Mouse (Mus musculus) embryonic facial prominence, embryonic 13.5 days (tissue): ENCODE measurements around the gene Defb36. TPM values are rescaled to one million over a fixed set of nuclear protein-coding genes. Genes with fewer than 3 reads are reported as not detected.

Source experiments
- ATAC-seq: fragments of 200-750 bp; cut with Nextera tagmentation; 2 replicates; pipeline ENCODE4 v1.8.0; 2017; ENCODE audit warnings: low read depth; ENCODE audit not compliant: insufficient number of reproducible peaks, insufficient read depth, low FRiP score, low TSS enrichment
- H3K27ac ChIP-seq: fragments of 300-500 bp; sonication (generic); 2 replicates; pipeline ENCODE4 v1.5.1; 2015; ENCODE audit warnings: moderate library complexity, mild to moderate bottlenecking, inconsistent platforms
- H3K27me3 ChIP-seq: fragments of 300-500 bp; sonication (generic); 2 replicates; pipeline ENCODE4 v1.6.1; 2015; ENCODE audit warnings: mild to moderate bottlenecking, inconsistent platforms
- H3K36me3 ChIP-seq: fragments of 300-500 bp; sonication (generic); 2 replicates; pipeline ENCODE4 v1.6.1; 2015; ENCODE audit warnings: mild to moderate bottlenecking, inconsistent platforms
- H3K4me1 ChIP-seq: fragments of 300-500 bp; sonication (generic); 2 replicates; pipeline ENCODE4 v1.6.1; 2015; ENCODE audit warnings: inconsistent platforms
- H3K4me2 ChIP-seq: fragments of 300-500 bp; sonication (generic); 2 replicates; pipeline ENCODE4 v1.6.1; 2015; ENCODE audit warnings: moderate library complexity, mild to moderate bottlenecking, inconsistent platforms
- H3K4me3 ChIP-seq: fragments of 300-500 bp; sonication (generic); 2 replicates; pipeline ENCODE4 v1.5.1; 2015; ENCODE audit warnings: mild to moderate bottlenecking, inconsistent platforms
- H3K9ac ChIP-seq: fragments of 300-500 bp; sonication (generic); 2 replicates; pipeline ENCODE4 v1.6.1; 2015; ENCODE audit warnings: mild to moderate bottlenecking, inconsistent platforms
- H3K9me3 ChIP-seq: fragments of 300-500 bp; sonication (generic); 2 replicates; pipeline ENCODE4 v1.6.1; 2016; ENCODE audit warnings: inconsistent platforms
- WGBS: fragments of 180-500 bp; shearing (Covaris S2); methylation state at CpG from one replicate; pipeline ENCODE4 v1.1.7; 2015; ENCODE audit warnings: mixed read lengths; 5-methylcytosine and 5-hydroxymethylcytosine counted together
- polyA plus RNA-seq: library from polyadenylated mRNA; unstranded; fragments of >200 nt; fragmentation: Nextera tagmentation; extraction: Ambion mirVana; gene quantifications from 2 replicates; pipeline ENCODE4 v1.2.1, GENCODE M21; 2015

Gene Defb36
- polyA plus RNA-seq, 1 experiment from 2014 or later, result not detected

- Histone ChIP-seq H3K4me1 (peaks cover 15% of the 10 kb centered on the region), H3K4me3 (no peak overlapping the region), H3K9ac (peak overlapping the region; percentile 17; the same call in 1 of the 2 replicates), H3K4me2 (no peak overlapping the region), H3K36me3 (no peaks in the 10 kb centered on the region), H3K27ac (peak overlapping the region; percentile 22; the same call in 1 of the 2 replicates), H3K27me3 (no peaks in the 10 kb centered on the region), H3K9me3 (no peaks in the 10 kb centered on the region)
- WGBS, result 25% methylated on average over 11 of the region's 11 CpGs
- no peak for ATAC-seq
Measured at GRCm38 (mm10) chr2:152639406-152640113, 35.4 kb downstream of the Defb36 start.

GRCm38 (mm10) chr2:152652901-152653620 lies 48.9 kb downstream of the Defb36 start:
- Histone ChIP-seq H3K4me3 (no peak overlapping the region), H3K9ac (no peak overlapping the region), H3K27ac (no peak overlapping the region), H3K27me3 (no peaks in the 10 kb centered on the region), H3K4me1 (0 out of 2 replicates have a peak, but pooled peaks cover 5% of the 10 kb centered on the region), H3K4me2 (no peak overlapping the region), H3K9me3 (no peaks in the 10 kb centered on the region), H3K36me3 (no peaks in the 10 kb centered on the region)
- ATAC-seq, result no peak
- WGBS, result 67% methylated on average over 10 of the region's 10 CpGs

GRCm38 (mm10) chr2:152653874-152654715 lies 50.0 kb downstream of the Defb36 start:
- Histone ChIP-seq H3K27me3 (no peaks in the 10 kb centered on the region), H3K36me3 (no peaks in the 10 kb centered on the region), H3K27ac (no peak overlapping the region)

GRCm38 (mm10) chr2:152657398-152657797 lies 53.3 kb downstream of the Defb36 start:
- 67% methylated on average over 10 of the region's 10 CpGs for WGBS

More at GRCm38 (mm10) chr2:152653874-152654715, 50.0 kb downstream of the Defb36 start:
- H3K4me3 ChIP-seq, result no peak overlapping the region
- H3K4me1 ChIP-seq, result 0 out of 2 replicates have a peak, but pooled peaks cover 5% of the 10 kb centered on the region
- no peak overlapping the region for H3K4me2 ChIP-seq
- WGBS, result 51% methylated on average over 14 of the region's 14 CpGs
- ATAC-seq, result no peak
- H3K9ac ChIP-seq, result no peak overlapping the region
- no peaks in the 10 kb centered on the region for H3K9me3 ChIP-seq

GRCm38 (mm10) chr2:152661163-152661562 lies 57.0 kb downstream of the Defb36 start:
- H3K27ac ChIP-seq, result no peak overlapping the region
- ATAC-seq, result no peak
- no peak overlapping the region for H3K4me2 ChIP-seq
- WGBS, result 76% methylated on average over 6 of the region's 6 CpGs
- H3K36me3 ChIP-seq, result no peaks in the 10 kb centered on the region
- H3K4me3 ChIP-seq, result no peak overlapping the region
- no peaks in the 10 kb centered on the region for H3K27me3 ChIP-seq
- H3K9me3 ChIP-seq, result no peaks in the 10 kb centered on the region
- H3K4me1 ChIP-seq, result no peaks in the 10 kb centered on the region
- H3K9ac ChIP-seq, result no peak overlapping the region

More at GRCm38 (mm10) chr2:152657398-152657797, 53.3 kb downstream of the Defb36 start:
- Histone ChIP-seq H3K4me2 (no peak overlapping the region), H3K36me3 (no peaks in the 10 kb centered on the region), H3K4me1 (0 out of 2 replicates have a peak, but pooled peaks cover 5% of the 10 kb centered on the region), H3K27me3 (no peaks in the 10 kb centered on the region), H3K9me3 (no peaks in the 10 kb centered on the region), H3K27ac (no peak overlapping the region), H3K4me3 (no peak overlapping the region), H3K9ac (no peak overlapping the region)
- ATAC-seq, result no peak

Other genes with a start within 250 kb of the Defb36 start
- 2.1 and 2.3 TPM in 2 replicates for gene Nrsn2, start 227.7 kb upstream of the Defb36 start, polyA plus RNA-seq
- gene Sox12, start 206.3 kb upstream of the Defb36 start, polyA plus RNA-seq, result 13.1 and 13.2 TPM in 2 replicates
- gene Zcchc3, start 189.3 kb upstream of the Defb36 start, polyA plus RNA-seq, result 44.1 and 47.8 TPM in 2 replicates
- 0.25 and 0.44 TPM in 2 replicates for gene 6820408C15Rik, start 188.7 kb upstream of the Defb36 start, polyA plus RNA-seq
- not detected in 2 replicates for gene Defb23, start 139.7 kb upstream of the Defb36 start, polyA plus RNA-seq
- not detected in 2 replicates for gene Defb20, start 127.3 kb upstream of the Defb36 start, polyA plus RNA-seq
- not detected in 2 replicates for gene Defb22, start 114.2 kb upstream of the Defb36 start, polyA plus RNA-seq
- gene Defb26, start 92.6 kb upstream of the Defb36 start, polyA plus RNA-seq, result not detected in 2 replicates
- not detected in 2 replicates for gene Defb28, start 86.1 kb upstream of the Defb36 start, polyA plus RNA-seq
- gene Defb29, start 64.2 kb upstream of the Defb36 start, polyA plus RNA-seq, result not detected in 2 replicates
- gene Gm17416, start 35.0 kb upstream of the Defb36 start, polyA plus RNA-seq, result not detected in 2 replicates
- not detected in 2 replicates for gene Defb21, start 31.6 kb upstream of the Defb36 start, polyA plus RNA-seq
- gene Defb19, start 24.0 kb upstream of the Defb36 start, polyA plus RNA-seq, result not detected in 2 replicates
- gene Defb45, start 4.9 kb upstream of the Defb36 start, polyA plus RNA-seq, result not detected in 2 replicates
- 1.3 TPM in 1 of 2 replicates, not detected in the other for gene Defb25, start 18.7 kb downstream of the Defb36 start, polyA plus RNA-seq
- 1.7 and 3.6 TPM in 2 replicates for gene Rem1, start 22.6 kb downstream of the Defb36 start, polyA plus RNA-seq
- gene H13, start 65.1 kb downstream of the Defb36 start, polyA plus RNA-seq, result 123 and 125 TPM in 2 replicates
- gene Mcts2, start 82.7 kb downstream of the Defb36 start, polyA plus RNA-seq, result 37.3 and 40.7 TPM in 2 replicates
- gene Id1, start 131.9 kb downstream of the Defb36 start, polyA plus RNA-seq, result 179 and 189 TPM in 2 replicates
- gene Cox4i2, start 149.8 kb downstream of the Defb36 start, polyA plus RNA-seq, result 29.3 and 29.8 TPM in 2 replicates
- 100 and 102 TPM in 2 replicates for gene Bcl2l1, start 227.4 kb downstream of the Defb36 start, polyA plus RNA-seq
- gene Tpx2, start 243.6 kb downstream of the Defb36 start, polyA plus RNA-seq, result 86.4 and 86.6 TPM in 2 replicates